Mouse (Mus musculus): ENCODE measurements at regions not wholly inside any gene's neighbourhood (a gene's known extent, or its start where the extent isn't known, plus 50 kb on each side); places are given as distances from the start of the nearest gene placed in this dataset.

- peak; percentile 86 for DNase-seq
Observed at GRCm38 (mm10) chr5:149338016-149338696, 73.4 kb upstream of the Medag start.

GRCm38 (mm10) chr5:149338697-149339078 lies 72.9 kb upstream of the Medag start:
- no peak for DNase-seq

GRCm38 (mm10) chr5:149340361-149340760 lies 71.2 kb upstream of the Medag start:
- no peak for DNase-seq

- no peak for DNase-seq
Observed at GRCm38 (mm10) chr5:149341461-149341860, 70.1 kb upstream of the Medag start.

- DNase-seq = no peak
Observed at GRCm38 (mm10) chr5:149343610-149344527, 67.7 kb upstream of the Medag start.

- no peak for DNase-seq
Observed at GRCm38 (mm10) chr5:149344528-149344855, 67.1 kb upstream of the Medag start.

- no peak for DNase-seq
Observed at GRCm38 (mm10) chr5:149345161-149345560, 66.4 kb upstream of the Medag start.

- DNase-seq = no peak
Observed at GRCm38 (mm10) chr5:149349685-149350084, 61.9 kb upstream of the Medag start.

GRCm38 (mm10) chr5:149353039-149353655 lies 58.4 kb upstream of the Medag start:
- no peak for DNase-seq

- no peak for DNase-seq
Observed at GRCm38 (mm10) chr5:149354448-149355115, 57.0 kb upstream of the Medag start.

GRCm38 (mm10) chr5:149355131-149355530 lies 56.4 kb upstream of the Medag start:
- no peak for DNase-seq

GRCm38 (mm10) chr5:149356970-149357369 lies 54.6 kb upstream of the Medag start:
- no peak for DNase-seq
